Mouse (Mus musculus): ENCODE measurements at regions not wholly inside any gene's neighbourhood (a gene's known extent, or its start where the extent isn't known, plus 50 kb on each side); places are given as distances from the start of the nearest gene placed in this dataset.

DNA sequence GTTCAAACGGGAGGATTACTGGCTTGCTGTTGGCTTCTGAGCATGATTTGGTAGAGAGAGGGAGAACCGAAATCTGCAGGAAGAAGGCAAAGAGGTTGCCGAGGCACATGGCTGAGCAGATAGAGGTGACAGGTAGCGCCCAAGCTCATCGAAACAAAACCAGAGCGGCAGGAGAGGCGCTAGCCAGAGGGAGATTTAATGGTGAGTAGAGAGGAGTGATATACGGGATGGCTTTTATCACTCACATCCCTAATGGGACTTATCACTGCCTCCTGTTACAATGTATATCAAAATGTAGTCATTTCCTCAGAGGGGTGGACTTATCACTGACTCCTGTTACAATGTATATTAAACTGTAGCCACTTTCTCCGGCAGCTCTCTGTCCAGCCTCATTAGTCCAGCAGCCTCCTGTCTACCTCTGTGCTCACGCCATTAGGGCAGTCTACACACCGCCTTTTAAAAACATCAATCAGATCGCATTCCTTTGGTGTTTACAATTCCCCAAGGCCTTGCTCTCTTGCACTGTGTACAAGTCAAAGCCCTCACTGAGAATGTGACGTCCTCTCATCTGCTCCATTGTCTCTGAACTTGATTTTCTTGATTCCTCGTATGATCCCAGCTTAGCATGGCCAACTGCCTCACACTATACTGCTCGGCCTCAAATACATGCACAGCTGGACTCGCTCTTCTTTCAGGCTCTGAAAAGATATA lies 59.0 kb upstream of the Ppm1h start:
- TF ChIP-seq POLR2A (IDR thresholded peaks at IDR 0.05; ENCODE audit: borderline replicate concordance, insufficient read depth, low read length) (no peak), CTCF (IDR thresholded peaks at IDR 0.05; ENCODE audit: borderline replicate concordance, insufficient read depth, low read depth, low read length) (no peak)

Data from cerebellum, adult 2 months (tissue).